Mouse (Mus musculus): ENCODE measurements around the gene Cd72. TPM values are rescaled to one million over a fixed set of nuclear protein-coding genes. Genes with fewer than 3 reads are reported as not detected.
"Not testable (repeated sequence)": the region's sequence is repeated elsewhere in the genome, so short reads cannot be mapped to it uniquely, and the experiment has no call there.

Gene Cd72
- polyA plus RNA-seq, 1 experiment from 2014 or later = 5.2 TPM

- 3% methylated on average over 9 of the region's 9 CpGs for WGBS
- Histone ChIP-seq H3K4me3 (ENCODE audit: low read length) (peak overlapping the region; percentile 75), H3K4me2 (replicated peaks; ENCODE audit: low read depth, low read length) (peak overlapping the region; percentile 81), H3K4me1 (ENCODE audit: control insufficient read depth, insufficient read depth, low read length) (peaks cover 19% of the 10 kb centered on the region), H3K9me3 (ENCODE audit: control insufficient read depth, low read length) (no peaks in the 10 kb centered on the region), H3K9ac (ENCODE audit: low read depth, low read length) (peak overlapping the region; percentile 81), H3K27me3 (ENCODE audit: control insufficient read depth, insufficient read depth, low read length) (no peaks in the 10 kb centered on the region), H3K36me3 (ENCODE audit: control insufficient read depth, insufficient read depth, low read length) (peaks cover 18% of the 10 kb centered on the region; the same call in 1 of the 2 replicates), H3K27ac (ENCODE audit: low read depth, low read length) (peak overlapping the region; percentile 80; the same call in 1 of the 2 replicates)
- ATAC-seq (ENCODE audit: low FRiP score, low TSS enrichment) = no peak
Observed at GRCm38 (mm10) chr4:43493846-43494240, 39.4 kb upstream of the Cd72 start.

GRCm38 (mm10) chr4:43493186-43493845, 38.9 kb upstream of the Cd72 start:
- Histone ChIP-seq H3K27ac (ENCODE audit: low read depth, low read length) (peak overlapping the region; percentile 80), H3K9ac (ENCODE audit: low read depth, low read length) (peak overlapping the region; percentile 81), H3K9me3 (ENCODE audit: control insufficient read depth, low read length) (no peaks in the 10 kb centered on the region), H3K4me1 (ENCODE audit: control insufficient read depth, insufficient read depth, low read length) (peaks cover 15% of the 10 kb centered on the region), H3K4me3 (ENCODE audit: low read length) (peak overlapping the region; percentile 75), H3K36me3 (ENCODE audit: control insufficient read depth, insufficient read depth, low read length) (peaks cover 18% of the 10 kb centered on the region; the same call in 1 of the 2 replicates), H3K27me3 (ENCODE audit: control insufficient read depth, insufficient read depth, low read length) (no peaks in the 10 kb centered on the region), H3K4me2 (replicated peaks; ENCODE audit: low read depth, low read length) (peak overlapping the region; percentile 81)
- peak; percentile 90 for ATAC-seq (ENCODE audit: low FRiP score, low TSS enrichment)
- under 1% methylated on average over 47 of the region's 47 CpGs for WGBS

- under 1% methylated on average over 25 of the region's 25 CpGs for WGBS
- peaks cover 12% of the 10 kb centered on the region for H3K4me1 ChIP-seq (ENCODE audit: control insufficient read depth, insufficient read depth, low read length)
- ATAC-seq (ENCODE audit: low FRiP score, low TSS enrichment) = peak; percentile 98
- peak within 1 kb of the TSS; percentile 75 for H3K4me3 ChIP-seq (ENCODE audit: low read length)
- no peaks in the 10 kb centered on the region for H3K9me3 ChIP-seq (ENCODE audit: control insufficient read depth, low read length)
- peak within 1 kb of the TSS; percentile 81 for H3K4me2 ChIP-seq (replicated peaks; ENCODE audit: low read depth, low read length)
- no peaks in the 10 kb centered on the region for H3K27me3 ChIP-seq (ENCODE audit: control insufficient read depth, insufficient read depth, low read length)
- peak within 1 kb of the TSS; percentile 81 for H3K9ac ChIP-seq (ENCODE audit: low read depth, low read length)
- peaks cover 18% of the 10 kb centered on the region; the same call in 1 of the 2 replicates for H3K36me3 ChIP-seq (ENCODE audit: control insufficient read depth, insufficient read depth, low read length)
- peak within 1 kb of the TSS; percentile 80 for H3K27ac ChIP-seq (ENCODE audit: low read depth, low read length)
Observed at GRCm38 (mm10) chr4:43492821-43493185, 38.4 kb upstream of the Cd72 start, which contains the start of gene Ccdc107. Ccdc107 (plus strand) TSS chr4:43492900.

- no peak overlapping the region for H3K9ac ChIP-seq (ENCODE audit: low read depth, low read length)
- ATAC-seq (ENCODE audit: low FRiP score, low TSS enrichment) = no peak
- H3K4me2 ChIP-seq (replicated peaks; ENCODE audit: low read depth, low read length) = peak overlapping the region; percentile 31
- H3K4me1 ChIP-seq (ENCODE audit: control insufficient read depth, insufficient read depth, low read length) = peaks cover 7% of the 10 kb centered on the region
- no peaks in the 10 kb centered on the region for H3K9me3 ChIP-seq (ENCODE audit: control insufficient read depth, low read length)
- H3K36me3 ChIP-seq (ENCODE audit: control insufficient read depth, insufficient read depth, low read length) = peaks cover 16% of the 10 kb centered on the region; the same call in 1 of the 2 replicates
- 45% methylated on average over 12 of the region's 12 CpGs for WGBS
- H3K27me3 ChIP-seq (ENCODE audit: control insufficient read depth, insufficient read depth, low read length) = no peaks in the 10 kb centered on the region
- H3K27ac ChIP-seq (ENCODE audit: low read depth, low read length) = no peak overlapping the region
- peak overlapping the region; percentile 75 for H3K4me3 ChIP-seq (ENCODE audit: low read length)
Observed at GRCm38 (mm10) chr4:43492101-43492820, 37.8 kb upstream of the Cd72 start.

GRCm38 (mm10) chr4:43490801-43491200, 36.4 kb upstream of the Cd72 start:
- peaks cover 4% of the 10 kb centered on the region; the same call in 1 of the 2 replicates for H3K4me1 ChIP-seq (ENCODE audit: control insufficient read depth, insufficient read depth, low read length)
- H3K4me3 ChIP-seq (ENCODE audit: low read length) = no peak overlapping the region
- peaks cover 1% of the 10 kb centered on the region; the same call in 1 of the 2 replicates for H3K36me3 ChIP-seq (ENCODE audit: control insufficient read depth, insufficient read depth, low read length)
- no peaks in the 10 kb centered on the region for H3K9me3 ChIP-seq (ENCODE audit: control insufficient read depth, low read length)
- 82% methylated on average over 5 of the region's 5 CpGs for WGBS
- H3K27me3 ChIP-seq (ENCODE audit: control insufficient read depth, insufficient read depth, low read length) = no peaks in the 10 kb centered on the region
- H3K9ac ChIP-seq (ENCODE audit: low read depth, low read length) = no peak overlapping the region
- H3K27ac ChIP-seq (ENCODE audit: low read depth, low read length) = no peak overlapping the region
- no peak overlapping the region for H3K4me2 ChIP-seq (replicated peaks; ENCODE audit: low read depth, low read length)
- ATAC-seq (ENCODE audit: low FRiP score, low TSS enrichment) = no peak

GRCm38 (mm10) chr4:43489611-43490010, 35.2 kb upstream of the Cd72 start:
- no peaks in the 10 kb centered on the region for H3K9me3 ChIP-seq (ENCODE audit: control insufficient read depth, low read length)
- H3K4me2 ChIP-seq (replicated peaks; ENCODE audit: low read depth, low read length) = no peak overlapping the region
- H3K4me1 ChIP-seq (ENCODE audit: control insufficient read depth, insufficient read depth, low read length) = peaks cover 4% of the 10 kb centered on the region; the same call in 1 of the 2 replicates
- 93% methylated on average over 3 of the region's 3 CpGs for WGBS
- no peaks in the 10 kb centered on the region for H3K27me3 ChIP-seq (ENCODE audit: control insufficient read depth, insufficient read depth, low read length)
- ATAC-seq (ENCODE audit: low FRiP score, low TSS enrichment) = no peak
- H3K27ac ChIP-seq (ENCODE audit: low read depth, low read length) = no peak overlapping the region
- no peak overlapping the region for H3K9ac ChIP-seq (ENCODE audit: low read depth, low read length)
- no peaks in the 10 kb centered on the region for H3K36me3 ChIP-seq (ENCODE audit: control insufficient read depth, insufficient read depth, low read length)
- no peak overlapping the region for H3K4me3 ChIP-seq (ENCODE audit: low read length)

GRCm38 (mm10) chr4:43485666-43486065, 31.2 kb upstream of the Cd72 start:
- H3K9me3 ChIP-seq (ENCODE audit: control insufficient read depth, low read length); H3K36me3 ChIP-seq (ENCODE audit: control insufficient read depth, insufficient read depth, low read length); H3K9ac ChIP-seq (ENCODE audit: low read depth, low read length); H3K4me2 ChIP-seq (replicated peaks; ENCODE audit: low read depth, low read length); ATAC-seq (ENCODE audit: low FRiP score, low TSS enrichment); H3K4me3 ChIP-seq (ENCODE audit: low read length); H3K27ac ChIP-seq (ENCODE audit: low read depth, low read length); H3K4me1 ChIP-seq (ENCODE audit: control insufficient read depth, insufficient read depth, low read length); H3K27me3 ChIP-seq (ENCODE audit: control insufficient read depth, insufficient read depth, low read length): not testable (repeated sequence)
- 85% methylated on average over 5 of the region's 5 CpGs for WGBS

GRCm38 (mm10) chr4:43483535-43484091, 29.2 kb upstream of the Cd72 start, which contains the start of gene Sit1:
Sit1 (minus strand) TSS chr4:43483734.
- H3K4me3 ChIP-seq (ENCODE audit: low read length) = no peak within 1 kb of the TSS
- no peaks in the 10 kb centered on the region for H3K4me1 ChIP-seq (ENCODE audit: control insufficient read depth, insufficient read depth, low read length)
- 61% methylated on average over 12 of the region's 12 CpGs for WGBS
- no peak within 1 kb of the TSS for H3K9ac ChIP-seq (ENCODE audit: low read depth, low read length)
- no peak for ATAC-seq (ENCODE audit: low FRiP score, low TSS enrichment)
- H3K27me3 ChIP-seq (ENCODE audit: control insufficient read depth, insufficient read depth, low read length) = no peaks in the 10 kb centered on the region
- no peaks in the 10 kb centered on the region for H3K9me3 ChIP-seq (ENCODE audit: control insufficient read depth, low read length)
- H3K27ac ChIP-seq (ENCODE audit: low read depth, low read length) = no peak within 1 kb of the TSS
- no peaks in the 10 kb centered on the region for H3K36me3 ChIP-seq (ENCODE audit: control insufficient read depth, insufficient read depth, low read length)
- no peak within 1 kb of the TSS for H3K4me2 ChIP-seq (replicated peaks; ENCODE audit: low read depth, low read length)

Measured in kidney, embryonic 14.5 days (tissue).